Mouse (Mus musculus) forebrain, embryonic 16.5 days (tissue): Measurements from ENCODE around the gene Cox15. TPM values are rescaled to one million over a fixed set of nuclear protein-coding genes. Genes with fewer than 3 reads are reported as not detected.

ENCODE experiments used
- ATAC-seq: fragments of 200-750 bp; cut with Nextera tagmentation; 2 replicates; pipeline ENCODE4 v1.8.0; 2017; ENCODE audit warnings: mild to moderate bottlenecking, moderate library complexity
- H3K27ac ChIP-seq: fragments of 300-500 bp; sonication (generic); 2 replicates; pipeline ENCODE4 v1.5.1; 2014; ENCODE audit warnings: low read length, control low read depth
- H3K27me3 ChIP-seq: fragments of 300-500 bp; sonication (generic); replicated peaks from 2 replicates; pipeline ENCODE4 v1.6.1; 2014; ENCODE audit warnings: low read length; ENCODE audit not compliant: control insufficient read depth, insufficient read depth
- H3K36me3 ChIP-seq: fragments of 300-500 bp; sonication (generic); 2 replicates; pipeline ENCODE4 v1.6.1; 2014; ENCODE audit not compliant: control insufficient read depth, insufficient read depth
- H3K4me1 ChIP-seq: fragments of 300-500 bp; sonication (generic); replicated peaks from 2 replicates; pipeline ENCODE4 v1.6.1; 2014; ENCODE audit warnings: low read length; ENCODE audit not compliant: control insufficient read depth, insufficient read depth
- H3K4me2 ChIP-seq: fragments of 300-500 bp; sonication (generic); 2 replicates; pipeline ENCODE4 v1.6.1; 2014; ENCODE audit warnings: mild to moderate bottlenecking, low read length, control low read depth
- H3K4me3 ChIP-seq: fragments of 300-500 bp; sonication (generic); replicated peaks from 2 replicates; pipeline ENCODE4 v1.5.1; 2014; ENCODE audit warnings: mild to moderate bottlenecking, low read length, control low read depth
- H3K9ac ChIP-seq: fragments of 300-500 bp; sonication (generic); replicated peaks from 2 replicates; pipeline ENCODE4 v1.6.1; 2014; ENCODE audit warnings: low read depth, low read length, control low read depth
- H3K9me3 ChIP-seq: fragments of 300-500 bp; sonication (generic); 2 replicates; pipeline ENCODE4 v1.6.1; 2016; ENCODE audit warnings: low read length; ENCODE audit not compliant: control insufficient read depth
- WGBS: fragments of 180-500 bp; shearing (Covaris S2); extraction: QIAGEN DNeasy Blood & Tissue Kit; methylation state at CpG from one replicate; pipeline ENCODE4 v1.1.7; 2014; 5-methylcytosine and 5-hydroxymethylcytosine counted together
- polyA plus RNA-seq: library from polyadenylated mRNA; unstranded; fragments of >200 nt; fragmentation: Nextera tagmentation; extraction: Ambion mirVana; gene quantifications from 2 replicates; pipeline ENCODE4 v1.2.1, GENCODE M21; 2015

Gene Cox15
- polyA plus RNA-seq, 1 experiment from 2014 or later = 11.8 TPM

DNA sequence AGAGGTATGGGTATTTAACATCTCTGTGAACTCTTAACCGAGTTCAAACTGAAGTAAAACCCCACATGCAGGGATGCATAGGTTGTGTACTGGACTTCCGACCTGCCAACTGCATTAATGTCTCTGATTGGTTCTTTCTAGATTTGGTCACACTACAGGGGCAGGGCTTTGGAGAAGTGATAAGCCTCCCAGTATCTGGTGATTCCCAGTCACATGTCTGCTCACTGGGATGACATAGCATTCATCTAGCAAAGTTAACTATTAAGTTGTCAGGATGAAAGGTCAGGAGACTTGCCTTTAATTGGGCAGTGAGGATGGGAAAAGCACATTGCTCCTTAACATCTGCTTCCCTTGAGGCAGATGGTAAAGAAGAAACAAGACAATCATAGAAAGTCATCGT, 29.2 kb upstream of the Cox15 start, which contains the start of gene Abcc2:
Abcc2 (plus strand) TSS at position 213 of the 400 bp plus-strand sequence.
- H3K4me1 ChIP-seq = no peaks in the 10 kb centered on the region
- no peak within 1 kb of the TSS for H3K9ac ChIP-seq
- H3K4me3 ChIP-seq = no peak within 1 kb of the TSS
- WGBS = 89% methylated on average over 3 of the region's 3 CpGs
- H3K27me3 ChIP-seq = no peaks in the 10 kb centered on the region
- no peak within 1 kb of the TSS for H3K27ac ChIP-seq
- no peaks in the 10 kb centered on the region for H3K36me3 ChIP-seq
- H3K9me3 ChIP-seq = no peaks in the 10 kb centered on the region
- ATAC-seq = no peak
- H3K4me2 ChIP-seq = no peak within 1 kb of the TSS

DNA sequence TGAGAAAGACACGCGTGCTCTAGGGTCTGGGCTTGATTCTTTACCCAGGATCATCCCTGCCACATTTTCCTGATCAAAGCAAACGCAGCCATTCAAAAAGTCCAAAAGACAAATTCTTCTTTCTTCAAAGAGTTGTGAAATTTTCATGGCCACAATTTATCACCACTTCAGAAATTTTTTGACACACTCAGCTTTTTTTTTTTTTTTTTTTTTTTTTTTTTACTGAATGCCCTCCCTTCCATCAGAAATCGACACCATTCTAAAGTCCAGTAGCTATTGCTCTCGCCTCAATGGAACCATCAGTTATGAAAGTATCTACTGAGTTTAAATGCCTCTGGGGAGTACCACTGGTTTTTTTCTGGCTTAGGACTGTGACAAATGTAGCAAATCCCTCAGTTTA, 27.6 kb upstream of the Cox15 start:
- Histone ChIP-seq H3K27me3 (no peaks in the 10 kb centered on the region), H3K4me2 (no peak overlapping the region), H3K36me3 (no peaks in the 10 kb centered on the region), H3K9me3 (no peaks in the 10 kb centered on the region), H3K4me1 (no peaks in the 10 kb centered on the region), H3K4me3 (no peak overlapping the region), H3K9ac (no peak overlapping the region), H3K27ac (no peak overlapping the region)
- WGBS = 91% methylated on average over 5 of the region's 5 CpGs
- no peak for ATAC-seq

DNA sequence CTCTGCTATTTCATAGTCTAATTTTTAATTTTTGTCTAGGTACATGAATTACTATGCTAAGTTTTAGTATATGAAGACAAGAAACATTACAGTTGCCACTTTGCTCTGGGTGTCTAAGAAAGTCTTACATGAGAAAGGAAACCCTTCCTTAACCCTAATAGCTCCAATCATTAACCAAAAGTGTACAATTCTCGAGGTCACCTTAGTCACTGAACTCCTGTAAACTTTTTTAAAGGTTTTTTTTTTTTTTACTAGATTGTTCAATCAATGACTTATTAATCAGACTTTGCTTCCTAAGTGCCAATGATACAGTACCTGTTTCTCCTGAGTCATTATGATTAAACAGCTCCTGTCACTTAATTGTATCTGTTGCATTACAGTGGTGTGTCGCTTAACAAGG, 24.5 kb upstream of the Cox15 start:
- WGBS = 75% methylated on average over 2 of the region's 2 CpGs
- Histone ChIP-seq H3K4me1 (no peaks in the 10 kb centered on the region), H3K4me3 (no peak overlapping the region), H3K27ac (no peak overlapping the region), H3K4me2 (no peak overlapping the region), H3K9ac (no peak overlapping the region), H3K36me3 (no peaks in the 10 kb centered on the region), H3K9me3 (no peaks in the 10 kb centered on the region), H3K27me3 (no peaks in the 10 kb centered on the region)
- no peak for ATAC-seq

DNA sequence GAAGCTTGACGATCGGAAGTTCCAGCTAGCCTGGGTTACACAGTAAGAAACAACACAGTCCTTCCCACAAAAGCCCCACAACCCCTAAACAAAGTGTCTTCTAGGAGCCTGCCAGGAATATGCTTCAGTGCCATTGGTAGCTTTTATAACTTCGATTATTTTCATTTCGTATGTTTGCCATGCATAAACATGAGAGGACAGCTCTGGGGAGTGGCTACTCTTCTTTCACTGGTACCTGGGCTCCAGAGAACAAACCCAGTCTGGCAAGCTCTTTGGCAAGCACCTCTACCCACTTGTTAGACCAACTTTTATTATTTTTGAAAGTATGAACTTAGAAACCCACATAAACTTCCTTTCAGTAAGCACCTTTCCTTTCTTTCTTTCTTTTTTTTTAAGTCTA, 23.8 kb upstream of the Cox15 start:
- Histone ChIP-seq H3K4me3 (no peak overlapping the region), H3K9ac (no peak overlapping the region), H3K36me3 (no peaks in the 10 kb centered on the region), H3K27me3 (no peaks in the 10 kb centered on the region), H3K4me2 (no peak overlapping the region), H3K4me1 (no peaks in the 10 kb centered on the region), H3K9me3 (no peaks in the 10 kb centered on the region), H3K27ac (no peak overlapping the region)
- WGBS = 84% methylated on average over 4 of the region's 4 CpGs
- no peak for ATAC-seq

DNA sequence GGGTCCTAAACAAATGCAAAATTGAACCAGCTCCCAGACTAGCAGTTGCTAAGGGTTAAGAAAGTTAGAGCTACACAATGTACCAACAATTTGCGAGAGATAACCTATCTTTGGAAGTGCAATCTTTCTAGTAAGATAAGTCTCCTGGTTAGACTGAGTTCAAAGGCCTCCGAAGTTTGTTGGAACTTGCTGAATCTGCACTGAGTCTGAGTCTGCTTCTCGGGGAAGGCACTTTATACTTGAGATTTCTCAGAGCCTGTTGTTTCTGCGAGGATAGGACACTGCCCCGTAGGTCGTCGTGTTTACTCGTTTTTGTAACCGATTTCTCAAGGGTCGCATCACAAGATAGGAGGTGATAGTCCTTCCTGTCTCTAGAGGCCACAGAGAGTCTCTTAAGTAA, 22.6 kb upstream of the Cox15 start:
- Histone ChIP-seq H3K4me1 (no peaks in the 10 kb centered on the region), H3K9ac (no peak overlapping the region), H3K4me3 (no peak overlapping the region), H3K9me3 (no peaks in the 10 kb centered on the region), H3K27ac (no peak overlapping the region), H3K36me3 (no peaks in the 10 kb centered on the region), H3K4me2 (no peak overlapping the region), H3K27me3 (no peaks in the 10 kb centered on the region)
- no peak for ATAC-seq
- 87% methylated on average over 10 of the region's 10 CpGs for WGBS

DNA sequence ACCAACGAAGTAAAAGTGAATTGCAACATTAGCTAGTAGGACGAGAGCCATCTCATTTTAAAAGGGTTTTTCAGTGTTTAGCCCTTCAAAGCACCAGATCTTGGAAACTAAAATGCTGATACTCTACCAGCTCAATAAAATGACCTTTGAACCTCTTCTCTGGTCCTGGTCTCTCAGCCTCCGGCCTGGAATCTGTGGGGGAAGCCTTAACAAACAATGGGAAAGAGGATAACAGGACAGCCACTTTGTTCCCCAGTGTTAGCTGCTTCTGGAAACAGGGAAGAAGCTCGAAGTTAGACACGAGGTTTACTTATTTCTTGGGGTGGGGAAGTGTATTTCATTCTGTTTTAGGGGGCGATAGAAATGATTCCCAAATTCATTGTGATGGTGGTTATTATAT, 19.5 kb upstream of the Cox15 start:
- H3K4me2 ChIP-seq = no peak overlapping the region
- H3K9me3 ChIP-seq = no peaks in the 10 kb centered on the region
- no peaks in the 10 kb centered on the region for H3K36me3 ChIP-seq
- H3K27me3 ChIP-seq = no peaks in the 10 kb centered on the region
- no peaks in the 10 kb centered on the region for H3K4me1 ChIP-seq
- H3K4me3 ChIP-seq = no peak overlapping the region
- no peak for ATAC-seq
- 63% methylated on average over 6 of the region's 6 CpGs for WGBS
- no peak overlapping the region for H3K27ac ChIP-seq
- H3K9ac ChIP-seq = no peak overlapping the region

DNA sequence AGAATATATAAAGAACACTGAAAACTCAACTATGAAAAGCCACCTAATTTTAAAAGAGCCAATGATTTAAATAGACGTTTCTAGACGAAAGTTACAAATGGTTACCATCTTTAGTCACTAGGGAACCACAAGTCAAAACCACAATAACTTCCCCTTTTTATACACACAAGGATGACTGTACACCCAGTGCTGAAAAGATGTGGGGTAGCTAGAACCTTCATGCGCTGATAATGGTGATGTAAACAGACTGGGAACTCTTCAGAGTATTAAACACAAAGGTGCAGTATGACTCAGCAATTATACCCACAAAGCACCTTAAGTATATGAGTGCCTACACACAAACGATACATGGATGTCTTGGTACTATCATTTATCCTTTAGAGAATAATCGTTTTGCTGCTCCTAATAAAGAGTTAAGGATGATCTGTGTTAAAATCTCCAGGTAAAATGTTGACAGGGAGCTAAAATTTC, 18.7 kb upstream of the Cox15 start:
- 91% methylated on average over 5 of the region's 5 CpGs for WGBS

DNA sequence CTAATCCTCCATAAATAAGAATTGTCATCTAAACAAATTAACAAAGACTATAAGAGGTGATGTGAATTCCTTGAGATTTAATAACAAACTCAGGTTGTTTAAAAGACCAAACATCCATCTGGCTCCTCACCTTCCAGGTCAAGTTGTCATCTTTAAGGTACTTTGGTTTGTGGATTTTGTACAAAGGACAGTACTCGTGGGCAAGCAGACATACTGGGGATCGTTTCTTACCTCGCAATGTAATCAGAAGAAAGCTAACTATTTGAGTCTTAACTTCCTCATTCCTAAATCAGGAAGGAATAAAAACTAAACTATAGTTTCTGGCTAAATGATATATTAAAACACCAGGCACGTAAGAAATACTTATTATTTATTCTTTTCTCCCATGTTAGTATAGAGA, 17.8 kb upstream of the Cox15 start:
- WGBS = 94% methylated on average over 4 of the region's 4 CpGs
- H3K36me3 ChIP-seq = no peaks in the 10 kb centered on the region
- no peak overlapping the region for H3K4me2 ChIP-seq
- H3K4me1 ChIP-seq = no peaks in the 10 kb centered on the region
- no peaks in the 10 kb centered on the region for H3K9me3 ChIP-seq
- H3K4me3 ChIP-seq = no peak overlapping the region
- H3K9ac ChIP-seq = no peak overlapping the region
- ATAC-seq = no peak
- H3K27me3 ChIP-seq = no peaks in the 10 kb centered on the region
- no peak overlapping the region for H3K27ac ChIP-seq

More for the DNA sequence above, 18.7 kb upstream of the Cox15 start:
- Histone ChIP-seq H3K4me3 (no peak overlapping the region), H3K4me1 (no peaks in the 10 kb centered on the region), H3K27ac (no peak overlapping the region), H3K36me3 (no peaks in the 10 kb centered on the region), H3K9ac (no peak overlapping the region), H3K9me3 (no peaks in the 10 kb centered on the region), H3K27me3 (no peaks in the 10 kb centered on the region), H3K4me2 (no peak overlapping the region)
- ATAC-seq = no peak

DNA sequence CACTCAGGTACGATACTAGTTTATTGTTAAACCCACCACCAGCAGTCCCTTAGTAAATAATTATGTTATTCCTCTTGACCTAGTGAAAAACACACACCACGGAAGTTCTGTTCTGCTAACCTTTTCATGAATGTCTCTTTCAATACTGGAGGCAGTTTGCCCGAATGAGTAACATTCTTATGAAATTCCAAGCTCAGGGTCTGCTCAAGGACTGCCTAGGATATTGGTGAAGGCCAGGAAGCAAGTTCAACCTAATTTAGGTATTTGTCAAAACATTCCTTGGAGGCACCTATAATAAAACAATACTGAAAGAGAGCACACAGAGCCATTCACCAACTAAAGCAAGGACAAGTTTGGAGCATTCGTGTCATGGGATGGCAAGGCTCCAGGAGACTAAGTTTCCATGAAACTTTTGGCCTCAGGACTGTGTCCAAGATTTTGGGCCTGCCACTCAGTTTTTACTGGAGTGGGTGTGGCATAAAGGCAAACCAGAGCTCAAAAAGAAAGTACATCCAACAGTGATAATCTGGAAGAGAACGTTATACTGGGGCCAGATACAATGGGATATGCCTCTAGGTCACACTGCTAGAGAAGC, 16.7 kb upstream of the Cox15 start:
- no peaks in the 10 kb centered on the region for H3K9me3 ChIP-seq
- H3K4me3 ChIP-seq = no peak overlapping the region
- no peak for ATAC-seq
- no peak overlapping the region for H3K9ac ChIP-seq
- H3K4me1 ChIP-seq = no peaks in the 10 kb centered on the region
- H3K36me3 ChIP-seq = no peaks in the 10 kb centered on the region
- no peak overlapping the region for H3K27ac ChIP-seq
- WGBS = 82% methylated on average over 5 of the region's 5 CpGs
- H3K4me2 ChIP-seq = no peak overlapping the region
- H3K27me3 ChIP-seq = no peaks in the 10 kb centered on the region
